Mouse (Mus musculus) layer of hippocampus, adult 9-10 months (tissue): ENCODE measurements around the gene Crtc3.
A peak's percentile ranks its signal among the peaks of the same experiment; 100 is the strongest.

Source experiments
- DNase-seq: peaks from one replicate; pipeline ENCODE4 v3.0.0; 2022; ENCODE audit warnings: low spot score

The Crtc3 gene

DNA sequence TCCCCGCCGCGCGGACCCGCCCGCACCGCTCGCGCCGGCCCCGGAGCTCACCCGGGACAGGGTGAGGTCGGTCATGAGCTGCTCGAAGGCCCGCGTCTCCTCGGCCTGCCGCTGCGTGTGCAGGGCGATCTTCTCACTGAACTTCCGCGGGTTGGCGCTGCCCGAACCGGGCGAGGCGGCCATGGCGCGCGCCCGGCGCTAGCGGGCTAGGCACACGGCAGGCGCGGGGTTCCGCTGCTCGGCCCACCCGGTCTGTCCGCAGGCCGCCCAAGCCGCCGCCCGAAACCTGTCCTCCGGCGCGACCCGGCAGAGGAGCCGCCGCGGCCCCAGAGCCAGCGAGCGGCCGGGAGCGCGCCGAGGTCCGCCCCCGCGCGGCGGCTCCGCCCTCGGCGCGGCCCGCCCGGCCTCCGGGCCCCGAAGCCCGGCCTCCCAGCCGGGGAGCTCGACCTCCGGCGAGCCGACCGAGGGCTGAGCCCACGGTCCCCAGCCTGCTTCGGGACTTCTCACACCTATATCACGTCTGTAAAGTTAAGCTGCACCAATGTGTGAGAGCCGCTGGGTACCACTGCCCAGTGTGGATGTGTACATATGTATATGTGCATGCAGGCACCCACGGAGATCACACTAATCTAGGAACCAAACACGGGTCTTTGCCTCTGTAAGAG is at the start of gene Crtc3:
Gene Crtc3, minus strand, starts transcription at position 322 of the 665 bp plus-strand sequence.
- DNase-seq: no peak

DNA sequence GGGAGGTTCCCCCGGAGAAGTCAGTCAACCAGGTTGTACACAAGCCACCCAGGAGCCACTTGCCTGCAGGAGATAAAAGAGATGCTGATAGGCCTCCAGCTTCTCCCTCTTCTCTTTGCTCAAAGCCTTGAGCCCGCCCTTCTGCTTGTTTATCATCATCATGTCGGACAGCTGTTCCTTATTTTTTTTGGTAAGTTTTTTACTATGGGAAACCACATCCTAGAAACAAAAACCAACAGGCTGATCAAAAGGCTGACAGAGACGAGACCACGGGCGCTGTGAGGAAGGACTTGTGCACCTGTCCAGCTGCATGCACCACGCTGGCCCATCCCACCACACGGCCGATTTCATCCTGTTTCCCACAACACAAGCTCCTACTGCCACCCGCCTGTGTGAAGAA is 47.5 kb upstream of the Crtc3 start:
- DNase-seq: no peak

DNA sequence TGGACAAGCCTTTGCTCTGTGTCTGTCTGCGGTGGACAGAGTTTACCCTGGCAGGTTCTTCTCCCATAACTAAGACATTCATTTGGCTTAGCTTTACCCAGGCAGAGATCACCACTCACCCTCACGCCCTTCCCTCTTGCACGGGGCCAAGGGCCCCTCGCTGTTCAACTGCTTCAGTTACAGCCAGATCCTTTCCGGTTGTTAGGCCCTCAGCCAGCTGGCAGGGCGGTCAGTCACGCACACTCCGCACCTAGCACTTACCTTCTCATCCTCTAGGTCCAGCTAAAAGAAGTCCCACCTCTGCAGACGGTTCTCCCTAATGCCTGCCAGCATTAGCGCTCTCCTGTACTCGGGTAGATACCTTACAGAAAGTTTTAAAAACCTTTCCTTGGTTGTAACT is 44.3 kb upstream of the Crtc3 start:
- no peak for DNase-seq

DNA sequence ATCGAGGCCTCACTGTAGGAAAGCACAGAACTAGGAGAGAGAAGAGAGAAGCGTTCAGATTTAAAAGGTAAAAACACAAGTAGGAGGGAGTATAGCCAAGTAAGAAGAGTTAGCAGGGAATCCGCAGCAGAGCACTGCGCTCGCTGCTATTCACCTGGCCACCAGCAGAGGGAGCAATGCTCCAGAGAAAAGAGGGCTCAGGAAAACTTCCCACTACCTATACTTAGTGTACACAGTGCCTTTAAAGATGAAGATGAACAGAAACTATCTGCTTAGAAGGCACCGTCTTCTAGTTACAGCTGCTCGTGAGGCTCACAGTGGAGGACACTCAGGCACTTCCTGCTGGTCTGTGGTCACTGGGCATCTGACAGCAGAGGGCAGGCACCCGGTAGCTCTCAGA is 41.0 kb upstream of the Crtc3 start:
- DNase-seq: peak; percentile 61

DNA sequence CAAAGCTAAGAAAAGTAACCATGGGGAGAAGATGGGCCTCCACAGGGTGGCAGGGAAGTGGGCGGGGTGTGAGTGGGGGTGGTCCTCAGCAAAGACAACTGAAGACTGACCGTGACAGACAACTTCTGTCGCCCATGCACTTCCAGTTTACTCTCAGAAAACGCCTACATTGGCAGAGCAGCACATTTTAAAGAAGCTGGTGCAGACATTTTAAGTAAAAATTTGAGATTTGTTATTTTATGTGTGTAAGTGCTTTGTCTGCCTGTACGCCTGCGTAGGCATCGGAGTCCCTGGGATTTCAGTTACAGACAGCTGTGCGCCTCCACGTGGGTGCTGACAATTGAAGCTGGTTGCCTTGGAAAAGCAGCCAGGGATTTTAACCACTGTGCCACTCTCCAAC is 32.4 kb upstream of the Crtc3 start:
- no peak for DNase-seq

DNA sequence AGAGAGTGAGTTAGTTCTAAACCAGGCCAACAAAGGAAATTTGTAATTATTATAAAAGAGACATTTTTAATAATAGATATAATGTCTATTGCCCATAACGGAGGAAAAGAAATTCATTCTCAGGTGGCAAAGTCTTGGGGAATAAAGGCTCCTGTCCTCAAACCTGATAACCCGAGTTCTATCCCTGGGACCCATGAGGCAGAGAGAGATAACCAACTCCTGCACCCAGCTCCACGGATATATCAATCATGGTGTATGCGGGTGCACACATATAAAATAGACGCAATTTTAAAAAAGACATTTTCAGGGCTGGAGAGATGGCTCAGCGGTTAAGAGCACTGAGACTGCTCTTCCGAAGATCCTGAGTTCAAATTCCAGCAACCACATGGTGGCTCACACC is 30.9 kb upstream of the Crtc3 start:
- no peak for DNase-seq

DNA sequence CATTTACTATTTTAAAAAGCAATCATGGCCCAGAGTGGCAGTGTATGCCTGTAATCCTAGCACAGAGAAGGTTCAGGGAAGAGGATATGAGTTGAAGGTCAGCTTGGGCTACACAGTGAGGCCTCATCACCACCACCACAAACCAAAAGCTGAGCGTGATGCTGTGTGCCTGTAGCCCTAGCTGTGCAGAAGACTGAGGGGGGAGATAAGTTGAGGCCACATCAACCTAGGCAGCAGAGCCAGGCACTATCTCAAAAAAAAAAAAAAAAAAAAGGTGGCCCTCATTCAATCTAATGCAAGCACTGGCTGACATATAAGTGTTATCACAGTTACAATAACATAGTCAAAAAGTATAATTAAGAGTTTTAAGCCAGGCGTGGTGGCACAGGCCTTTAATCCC is 30.4 kb upstream of the Crtc3 start:
- no peak for DNase-seq

DNA sequence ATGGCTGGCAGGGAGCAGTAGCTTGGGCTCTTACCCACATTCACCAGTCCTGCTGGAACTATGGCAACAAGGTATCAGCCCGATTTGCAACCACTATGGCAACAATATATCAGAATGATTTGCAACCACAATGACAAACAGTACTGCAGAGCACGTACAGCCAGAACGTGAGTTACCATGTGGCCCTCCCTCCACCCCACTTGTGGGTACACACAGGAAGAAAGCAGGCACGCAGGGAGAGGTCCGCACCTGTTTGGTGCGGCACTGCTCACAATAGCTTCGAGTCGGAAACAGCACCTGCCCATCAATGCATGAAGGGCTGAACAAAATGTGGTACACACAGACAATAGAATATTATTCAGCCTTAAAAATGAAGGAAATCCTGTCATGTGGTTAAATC is 29.8 kb upstream of the Crtc3 start:
- DNase-seq: no peak

DNA sequence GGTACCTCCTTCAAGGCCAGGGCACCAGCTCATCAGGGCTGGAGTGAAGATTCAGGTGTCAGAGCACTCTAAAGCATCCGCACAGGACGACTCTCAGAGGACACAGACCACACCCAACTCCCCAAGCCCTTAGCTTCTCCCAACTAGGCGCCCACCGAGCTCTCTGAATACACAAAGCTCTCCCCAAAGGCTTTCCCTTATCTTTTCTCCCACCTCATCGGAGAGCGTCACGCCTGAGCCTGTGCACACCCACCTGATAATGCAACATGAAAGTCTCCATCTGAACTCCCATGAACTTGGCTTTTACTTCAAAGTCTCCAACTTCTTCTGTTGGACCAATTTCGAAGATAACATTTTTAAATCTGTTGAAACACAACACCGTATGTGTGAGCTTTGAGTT is 28.1 kb upstream of the Crtc3 start:
- no peak for DNase-seq

DNA sequence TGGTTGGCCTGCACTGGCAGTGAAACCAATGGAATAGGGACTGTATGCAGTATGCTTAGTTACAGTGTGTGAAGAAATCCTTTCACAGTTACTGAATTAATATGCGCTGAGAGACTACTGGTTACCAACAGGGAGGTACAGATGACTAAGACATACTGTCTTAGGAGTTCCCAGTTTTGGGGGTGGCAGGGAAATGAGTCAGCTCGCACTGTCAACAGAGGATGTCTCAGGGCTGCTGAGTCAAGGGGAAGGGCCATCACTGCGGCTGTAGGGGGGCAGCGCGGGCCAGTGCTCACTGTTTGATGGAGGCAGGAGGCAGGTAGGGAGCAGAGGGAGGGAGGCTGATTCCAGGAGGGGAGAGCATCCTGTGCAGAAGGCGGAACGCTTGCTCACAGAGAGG is 26.6 kb upstream of the Crtc3 start:
- no peak for DNase-seq

DNA sequence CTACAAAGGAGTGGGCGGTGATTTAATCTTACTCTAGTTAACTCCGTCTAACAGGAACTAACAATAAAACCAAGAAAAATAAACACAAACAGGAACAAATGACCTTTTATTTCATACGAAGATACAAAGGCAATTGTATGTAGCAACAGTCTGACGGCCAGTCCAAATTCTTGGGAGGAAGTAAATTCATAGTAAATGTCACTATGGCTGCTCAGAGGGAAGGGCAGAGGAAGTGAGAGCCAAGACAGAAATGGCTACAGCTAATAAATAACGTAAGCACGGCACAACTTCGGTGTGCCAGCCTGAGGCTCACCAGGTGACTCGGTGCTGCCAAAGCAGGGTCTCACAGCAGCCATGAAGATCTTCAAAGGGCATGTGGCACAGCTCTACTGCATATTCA is 22.8 kb upstream of the Crtc3 start:
- no peak for DNase-seq

DNA sequence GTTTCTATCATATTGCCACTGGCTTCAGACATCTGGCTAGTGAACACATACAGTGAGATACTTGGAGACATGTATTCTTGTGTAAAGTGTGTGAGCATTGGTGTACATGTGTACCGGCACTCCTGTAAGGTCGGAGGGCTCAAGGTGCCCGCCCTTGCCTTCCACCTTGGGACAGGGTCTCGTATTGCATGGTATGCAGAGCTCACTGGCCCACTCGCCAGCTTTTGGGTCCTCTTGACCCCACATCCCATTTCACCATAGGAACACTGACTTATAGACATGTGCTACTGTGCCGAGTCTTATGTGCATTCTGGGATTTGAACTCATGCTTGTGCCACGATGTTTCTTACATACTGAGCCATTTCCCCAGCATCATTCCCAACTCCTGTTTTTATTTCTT is 21.7 kb upstream of the Crtc3 start:
- DNase-seq: no peak

DNA sequence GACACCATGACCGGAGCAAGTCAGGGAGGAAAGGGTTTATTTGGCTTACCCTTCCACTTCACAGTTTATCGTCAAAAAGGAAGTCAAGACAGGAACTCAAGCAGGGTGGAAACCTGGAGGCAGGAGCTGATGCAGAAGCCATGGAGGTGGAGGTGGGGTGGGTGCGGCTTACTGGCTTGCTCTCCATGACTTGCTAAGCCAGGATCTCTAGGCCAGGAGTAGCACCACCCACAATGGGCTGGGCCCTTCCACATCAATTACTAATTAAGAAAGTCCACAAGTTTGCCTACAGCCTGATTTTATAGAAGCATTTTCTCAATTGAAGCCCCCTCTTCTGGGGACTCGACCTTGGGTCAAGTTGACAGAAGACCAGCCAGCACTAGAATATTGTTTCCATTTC is 15.4 kb upstream of the Crtc3 start:
- DNase-seq: no peak

DNA sequence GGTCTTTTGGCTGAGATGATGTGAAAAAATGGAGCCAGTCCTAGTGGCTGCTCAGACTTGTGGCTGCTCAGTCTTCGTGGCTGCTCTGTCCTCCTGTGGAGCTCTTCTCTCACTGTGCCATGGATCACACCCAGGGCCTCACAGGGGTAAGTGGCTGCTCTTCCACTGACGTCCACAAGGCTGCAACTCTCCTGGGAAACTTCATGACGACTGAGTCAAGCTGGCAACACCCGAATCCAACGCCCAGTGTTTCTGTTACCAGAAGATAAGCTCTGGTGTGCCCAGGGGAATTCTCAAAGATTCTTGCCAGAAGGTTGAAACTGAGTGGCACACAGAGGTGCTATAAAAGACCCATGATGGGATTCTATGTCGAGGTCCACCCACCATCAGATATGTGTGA is 13.8 kb upstream of the Crtc3 start:
- no peak for DNase-seq

DNA sequence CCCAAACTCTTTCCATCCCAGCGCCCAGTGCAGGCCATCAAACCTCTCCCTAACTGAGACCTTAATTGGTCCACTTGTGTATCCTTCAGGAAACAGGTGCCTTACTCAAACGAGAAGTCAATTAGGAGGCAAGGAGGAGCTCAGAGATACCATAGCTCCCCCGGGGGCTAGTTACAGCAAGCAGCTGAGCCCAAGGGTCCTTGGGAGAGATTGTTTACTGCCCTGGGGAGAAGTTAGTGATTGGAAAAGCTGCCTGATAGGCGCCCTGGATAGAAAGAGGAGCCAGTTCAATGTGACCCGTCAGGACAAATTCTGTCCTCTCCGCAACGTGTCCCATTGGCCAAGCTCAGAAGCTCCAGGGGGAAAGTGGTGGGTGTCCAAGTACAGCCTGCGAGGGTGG is 11.0 kb upstream of the Crtc3 start:
- DNase-seq: no peak

DNA sequence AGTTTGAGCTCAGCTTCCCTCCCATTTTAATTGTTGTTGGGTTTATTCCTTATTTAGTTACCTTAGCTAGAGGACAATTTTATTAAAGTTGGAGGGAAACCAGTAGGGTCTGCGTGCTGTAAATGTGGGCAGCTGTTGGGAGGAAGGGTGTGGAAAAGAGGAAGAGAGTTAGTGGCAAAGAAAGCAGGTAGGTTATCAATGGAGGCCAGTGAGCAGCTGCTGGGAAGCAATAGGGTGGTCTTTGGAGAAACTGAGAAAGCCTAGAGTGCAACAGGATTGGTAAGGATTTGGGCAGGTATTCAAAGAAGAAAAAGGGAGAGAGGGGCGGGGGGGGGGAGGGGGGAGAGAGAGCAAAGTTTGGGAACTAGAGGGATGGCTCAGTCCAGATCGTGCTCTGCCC is 10.3 kb upstream of the Crtc3 start:
- no peak for DNase-seq

DNA sequence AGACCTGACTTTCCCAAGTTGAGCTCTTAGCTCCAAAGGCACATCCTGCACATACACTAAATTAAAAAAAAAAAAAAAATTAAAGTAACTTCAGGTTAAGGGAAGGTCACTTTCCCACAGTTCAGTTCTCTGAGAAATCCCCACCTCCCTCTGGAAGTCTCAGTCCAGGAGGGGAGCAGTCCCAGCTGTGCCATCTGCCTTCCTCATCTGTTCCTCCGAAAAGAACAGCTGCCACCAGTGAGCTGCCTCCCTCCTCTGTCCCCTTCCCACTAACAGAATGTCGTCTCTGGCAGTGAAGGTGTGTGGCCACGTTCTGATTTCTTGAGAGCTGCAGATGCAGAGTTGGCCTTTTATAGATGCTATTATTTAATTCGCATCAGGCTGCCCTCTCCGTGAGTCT is 9.2 kb upstream of the Crtc3 start:
- DNase-seq: no peak

DNA sequence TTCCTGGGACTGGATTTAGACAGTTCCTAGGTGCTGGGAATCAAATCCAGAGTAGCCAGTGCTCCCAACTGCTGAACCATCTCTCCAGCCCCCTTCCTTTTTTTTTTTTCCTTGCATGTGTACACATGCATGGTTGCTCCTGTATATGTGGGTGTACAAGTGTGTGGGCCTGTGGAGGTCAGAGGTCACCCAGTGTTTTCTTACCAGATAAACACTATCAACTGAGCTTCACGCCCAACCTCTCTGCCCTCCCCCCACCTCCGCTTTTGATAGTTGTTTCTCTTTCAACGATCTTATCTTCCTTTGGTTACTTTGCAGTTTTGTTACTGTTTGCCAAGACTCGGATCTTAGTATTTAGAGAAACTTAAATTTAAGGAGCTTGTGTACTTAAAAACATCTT is 8.2 kb upstream of the Crtc3 start:
- DNase-seq: no peak

DNA sequence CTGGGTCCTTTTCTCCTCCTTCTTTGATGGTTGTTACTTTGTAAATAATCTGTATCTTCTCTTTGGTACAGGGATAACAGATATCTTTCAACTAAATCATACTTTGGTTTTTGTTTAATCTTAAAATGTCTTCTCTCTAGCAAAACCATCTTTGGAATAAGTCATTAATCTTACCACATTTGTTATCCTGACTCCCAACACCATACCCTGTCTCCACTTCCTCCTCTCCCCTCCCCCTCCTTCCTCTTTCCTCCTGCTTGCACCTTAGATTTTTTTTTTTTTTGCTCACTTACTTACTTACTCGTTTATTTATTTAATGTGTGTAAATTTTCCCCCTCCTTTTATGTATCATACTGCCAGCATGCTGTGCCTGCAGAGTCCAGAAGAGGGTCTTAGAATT is 7.7 kb upstream of the Crtc3 start:
- DNase-seq: no peak

DNA sequence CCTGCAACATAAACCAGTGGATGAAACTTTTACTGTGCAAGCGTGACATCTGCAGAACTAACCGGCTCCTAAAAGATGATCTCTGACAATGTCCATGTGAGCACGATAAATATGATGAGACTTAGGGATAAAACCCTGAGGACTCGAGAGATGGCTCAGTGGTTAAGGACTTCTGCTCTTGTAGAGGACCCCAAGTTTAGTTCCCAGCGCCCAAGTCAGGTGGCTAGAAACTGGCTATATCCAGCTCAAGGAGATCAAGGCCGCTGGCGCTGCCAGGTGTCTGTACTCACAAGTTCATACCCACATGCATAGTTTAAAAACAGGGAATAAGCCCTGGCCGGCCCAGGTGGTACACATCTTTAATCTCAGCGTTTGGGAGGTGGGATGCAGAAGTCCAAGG is 3.8 kb upstream of the Crtc3 start:
- DNase-seq: no peak

DNA sequence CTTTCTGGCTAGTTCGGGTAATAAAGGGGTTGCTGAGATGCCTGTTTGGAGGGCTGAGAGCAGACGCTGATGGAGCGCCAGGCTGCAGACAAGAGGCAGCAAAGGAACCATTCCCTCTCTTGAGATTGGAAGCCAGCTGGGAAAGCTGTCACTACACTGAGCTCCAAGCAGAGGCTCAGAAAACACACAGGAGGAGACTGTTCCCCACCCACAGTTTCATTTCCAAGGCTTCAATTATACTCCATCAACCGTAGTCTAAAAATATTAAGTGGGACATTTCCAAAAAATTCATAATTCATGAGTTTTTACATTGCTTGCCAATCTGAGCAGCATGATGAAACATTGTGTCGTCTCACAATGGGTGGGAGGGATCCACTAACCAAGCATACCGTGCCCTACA is 2.5 kb upstream of the Crtc3 start:
- peak; percentile 40 for DNase-seq

DNA sequence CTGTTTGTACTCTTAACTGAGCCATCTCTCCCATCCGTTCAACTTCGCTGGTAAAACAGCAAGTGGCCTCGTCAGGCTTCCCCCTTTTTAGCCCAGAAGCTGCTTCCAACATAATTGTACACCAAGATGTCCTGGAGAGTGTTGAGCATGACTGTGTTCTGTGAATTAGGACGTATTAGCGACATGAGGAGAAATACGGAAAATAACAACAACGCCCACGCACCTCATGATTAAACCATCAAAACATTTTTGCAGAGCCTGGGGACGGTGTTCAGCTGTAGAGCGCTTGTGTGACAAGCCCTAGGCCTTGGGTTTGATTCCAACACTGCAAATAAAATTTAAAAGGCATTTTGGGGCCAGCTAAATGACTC is 529 bp upstream of the Crtc3 start:
- no peak for DNase-seq

DNA sequence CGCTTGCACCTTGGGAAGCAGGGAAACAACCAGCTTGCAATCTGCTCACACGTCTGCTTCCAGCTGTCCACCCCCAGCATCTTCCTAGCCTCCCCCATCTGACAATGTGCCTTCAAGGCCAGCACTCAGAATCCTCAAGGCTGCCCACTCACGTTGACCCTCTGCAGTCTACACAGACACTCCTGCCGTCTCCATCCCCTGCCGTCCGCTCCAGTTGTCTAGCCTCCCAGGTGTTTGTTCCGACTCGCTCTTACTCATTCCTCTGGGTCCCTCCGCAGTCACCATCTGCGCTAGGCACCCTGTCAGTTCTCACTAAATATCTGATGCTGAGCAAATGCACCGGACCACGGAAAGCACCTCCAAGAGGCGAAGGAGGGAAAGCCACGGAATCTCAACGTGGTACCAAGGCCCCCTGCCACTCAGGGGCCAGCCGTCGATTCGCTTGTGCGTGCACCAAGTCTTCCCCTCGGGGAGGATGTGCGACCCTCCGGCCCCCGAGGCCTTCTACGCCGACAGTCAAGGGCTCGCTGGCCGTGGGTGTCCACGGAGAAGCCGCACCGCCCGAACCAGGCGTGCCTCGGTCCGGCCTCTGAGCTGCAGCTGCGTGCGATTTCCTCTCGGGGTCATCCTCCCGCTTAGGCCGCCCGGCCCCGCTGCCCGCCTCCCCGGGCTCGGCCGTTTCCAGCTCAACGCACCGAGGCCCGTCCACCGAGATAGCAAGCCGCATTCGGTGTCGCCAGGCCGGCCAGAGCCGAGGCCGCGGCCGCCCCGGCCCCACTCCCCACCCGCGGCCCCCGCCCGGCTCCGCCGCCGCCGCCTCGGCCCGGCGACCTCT is 739 bp downstream of the Crtc3 start:
- DNase-seq: peak; percentile 47

DNA sequence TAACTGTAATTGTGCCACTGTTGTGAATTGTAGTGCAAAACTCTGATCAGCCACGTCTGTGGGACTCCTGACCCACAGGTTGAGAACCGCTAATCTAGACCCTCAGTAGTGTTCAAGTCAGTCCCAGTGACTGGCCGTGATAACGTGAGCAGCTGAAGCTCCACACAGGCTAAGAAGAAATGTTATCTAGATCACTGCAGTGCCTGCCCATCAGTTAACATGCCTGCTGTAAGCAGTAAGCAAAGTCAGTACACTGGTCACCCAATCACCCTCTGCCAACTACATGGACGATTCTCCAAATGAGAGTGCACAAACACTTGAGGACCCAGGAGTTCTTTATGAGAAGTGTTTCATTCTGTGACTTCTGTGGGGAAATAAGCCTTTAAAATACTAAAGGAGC is 3.0 kb downstream of the Crtc3 start:
- DNase-seq: no peak
